Comparison of ENCODE assay signal across 8 mouse cellular contexts in the genomic region with DNA sequence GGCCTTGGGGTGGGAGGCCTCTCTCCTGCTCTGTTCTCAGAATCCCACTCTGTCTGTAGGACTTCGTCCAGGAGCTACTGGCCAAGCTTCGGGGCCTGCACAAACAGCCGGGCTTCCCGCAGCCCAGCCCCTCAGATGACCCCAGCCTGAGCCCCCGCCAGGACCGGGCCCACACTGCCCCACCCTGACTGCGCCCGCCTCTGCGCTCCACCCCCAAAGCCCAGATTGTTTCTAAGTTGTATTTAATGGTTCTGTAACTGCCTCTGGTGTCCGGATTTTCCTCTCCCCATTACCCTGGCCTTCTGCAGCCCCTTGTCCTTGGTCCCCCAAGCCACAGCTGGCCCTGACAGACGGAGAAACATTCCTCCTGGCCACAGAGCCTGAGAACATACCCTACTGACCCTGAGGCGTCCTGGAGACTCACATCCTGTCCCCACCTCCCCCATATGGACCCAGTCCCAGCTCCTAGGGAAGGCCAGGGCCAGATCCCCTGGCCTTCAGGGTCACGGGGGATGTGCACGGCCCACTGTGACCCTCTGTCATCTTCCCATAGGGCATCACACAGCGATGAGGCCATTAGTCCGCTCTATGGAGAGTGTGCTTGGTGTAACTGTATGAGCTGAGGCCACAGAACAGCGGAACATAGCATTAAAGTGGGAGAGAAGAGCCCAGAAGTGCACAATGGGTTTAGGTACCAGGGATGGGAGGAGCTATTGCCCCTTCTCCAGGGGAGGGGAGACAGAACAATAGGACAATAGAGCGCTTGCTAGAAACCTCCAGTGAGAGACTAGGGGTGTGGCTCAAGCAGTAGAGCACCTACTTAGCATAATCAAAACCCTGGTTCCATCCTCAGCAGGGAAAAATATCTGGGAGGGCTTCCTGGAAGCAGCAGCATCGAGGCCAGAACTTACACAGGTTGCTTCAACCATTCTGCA. TPM values are rescaled to one million over a fixed set of nuclear protein-coding genes. Genes with fewer than 3 reads are reported as not detected.
DNase-seq lines count a peak whose midpoint lies in the region; ATAC-seq lines count a peak whose summit lies in the region.

No protein-coding gene starts in this region.

- no peaks in the 10 kb centered on the region for H3K36me3 ChIP-seq in heart, embryonic 13.5 days
- H3K36me3 ChIP-seq in neural tube, embryonic 14.5 days (ENCODE audit: control insufficient read depth, insufficient read depth, low read length) = no peaks in the 10 kb centered on the region

- H3K4me1 ChIP-seq in heart, embryonic 13.5 days = peaks cover 50% of the 10 kb centered on the region
- peaks cover 6% of the 10 kb centered on the region; the same call in 1 of the 2 replicates for H3K4me1 ChIP-seq in neural tube, embryonic 14.5 days (ENCODE audit: control insufficient read depth, insufficient read depth, low read length)

- H3K27ac ChIP-seq in heart, embryonic 13.5 days (replicated peaks) = peak overlapping the region; percentile 80
- H3K27ac ChIP-seq in neural tube, embryonic 14.5 days (ENCODE audit: low read depth, low read length) = peak overlapping the region; percentile 2

- H3K4me3 ChIP-seq in heart, embryonic 13.5 days = no peak overlapping the region
- no peak overlapping the region for H3K4me3 ChIP-seq in neural tube, embryonic 14.5 days (ENCODE audit: low read depth, low read length)

- peak overlapping the region; percentile 29; the same call in 1 of the 2 replicates for H3K9ac ChIP-seq in heart, embryonic 13.5 days
- H3K9ac ChIP-seq in neural tube, embryonic 14.5 days (replicated peaks; ENCODE audit: low read depth, low read length) = no peak overlapping the region; the same call in 1 of the 2 replicates

- DNase-seq in cerebellum, adult 11-12 months = peak; percentile 54
- DNase-seq in cerebellum, postnatal 14 days = no peak
- peak; percentile 65 for DNase-seq in embryo, embryonic 10 days (ENCODE audit: low spot score)
- DNase-seq in kidney, postnatal 10 days = peak; percentile 82
- no peak for DNase-seq in spleen, postnatal 14 days (ENCODE audit: low spot score in 2 of 2)
- DNase-seq in c-Kit-positive CD71-positive TER-119-positive erythroid progenitor cells, embryonic 14.5 days (ENCODE audit: low spot score) = no peak

- ATAC-seq in heart, embryonic 13.5 days (ENCODE audit: extremely low read depth, insufficient number of reproducible peaks, low FRiP score, low TSS enrichment) = no peak
- ATAC-seq in neural tube, embryonic 14.5 days (ENCODE audit: low read depth) = no peak

- no peaks in the 10 kb centered on the region for H3K9me3 ChIP-seq in heart, embryonic 13.5 days
- H3K9me3 ChIP-seq in neural tube, embryonic 14.5 days (ENCODE audit: control insufficient read depth, low read length) = no peaks in the 10 kb centered on the region

- peaks cover 51% of the 10 kb centered on the region for H3K27me3 ChIP-seq in heart, embryonic 13.5 days (replicated peaks)
- H3K27me3 ChIP-seq in neural tube, embryonic 14.5 days (ENCODE audit: control insufficient read depth, insufficient read depth, low read length) = no peaks in the 10 kb centered on the region

- H3K4me2 ChIP-seq in heart, embryonic 13.5 days = no peak overlapping the region
- no peak overlapping the region for H3K4me2 ChIP-seq in neural tube, embryonic 14.5 days (ENCODE audit: low read depth, low read length)

- 44% methylated on average over 19 of the region's 19 CpGs for WGBS in heart, embryonic 13.5 days
- WGBS in neural tube, embryonic 14.5 days = 14% methylated on average over 19 of the region's 19 CpGs

RNA-seq across cellular contexts. Expression of a gene that starts 4.3 kb away (rescaled TPM):
- 13.3 and 14.9 TPM in 2 replicates for polyA plus RNA-seq in heart, embryonic 13.5 days (2015; fragmentation: Nextera tagmentation; extraction: Ambion mirVana)
- 1.8 and 3.6 TPM in 2 replicates for polyA plus RNA-seq in neural tube, embryonic 14.5 days (2014; fragmentation: Nextera tagmentation; extraction: Ambion mirVana)

RNA-seq across cellular contexts. Expression of a gene that starts 10.4 kb away (rescaled TPM):
- 2.0 and 3.7 TPM in 2 replicates for polyA plus RNA-seq in heart, embryonic 13.5 days (2015; fragmentation: Nextera tagmentation; extraction: Ambion mirVana)
- 190 and 228 TPM in 2 replicates for polyA plus RNA-seq in neural tube, embryonic 14.5 days (2014; fragmentation: Nextera tagmentation; extraction: Ambion mirVana)

RNA-seq across cellular contexts. Expression of a gene that starts 11.7 kb away (rescaled TPM):
- 111 and 116 TPM in 2 replicates for polyA plus RNA-seq in heart, embryonic 13.5 days (2015; fragmentation: Nextera tagmentation; extraction: Ambion mirVana)
- 46.9 and 62.4 TPM in 2 replicates for polyA plus RNA-seq in neural tube, embryonic 14.5 days (2014; fragmentation: Nextera tagmentation; extraction: Ambion mirVana)

RNA-seq across cellular contexts. Expression of a gene that starts 45.1 kb away (rescaled TPM):
- polyA plus RNA-seq in heart, embryonic 13.5 days (2015; fragmentation: Nextera tagmentation; extraction: Ambion mirVana) = 5.7 and 7.3 TPM in 2 replicates
- polyA plus RNA-seq in neural tube, embryonic 14.5 days (2014; fragmentation: Nextera tagmentation; extraction: Ambion mirVana) = 0.50 and 0.75 TPM in 2 replicates

RNA-seq across cellular contexts. Expression of a gene that starts 55.3 kb away (rescaled TPM):
- polyA plus RNA-seq in heart, embryonic 13.5 days (2015; fragmentation: Nextera tagmentation; extraction: Ambion mirVana) = 107 and 117 TPM in 2 replicates
- polyA plus RNA-seq in neural tube, embryonic 14.5 days (2014; fragmentation: Nextera tagmentation; extraction: Ambion mirVana) = 95.3 and 104 TPM in 2 replicates

Comparison
In these comparisons a context has a peak if more than half of its experiments do, and no peak if none do; other contexts are left out.
1. DNase-seq: peak in cerebellum, adult 11-12 months (single experiment), embryo, embryonic 10 days (single experiment) and kidney, postnatal 10 days (single experiment); none in cerebellum, postnatal 14 days (0 of 2), spleen, postnatal 14 days (0 of 2) and c-Kit-positive CD71-positive TER-119-positive erythroid progenitor cells, embryonic 14.5 days (single experiment).
2. RNA of a gene that starts 10.4 kb away (polyA plus RNA-seq): 190 to 228 TPM in neural tube, embryonic 14.5 days; 2.0 to 3.7 TPM in heart, embryonic 13.5 days; every median in the first group is over 10 times any median in the second.